ENCODE assay signal across 9 mouse cellular contexts in the genomic region with DNA sequence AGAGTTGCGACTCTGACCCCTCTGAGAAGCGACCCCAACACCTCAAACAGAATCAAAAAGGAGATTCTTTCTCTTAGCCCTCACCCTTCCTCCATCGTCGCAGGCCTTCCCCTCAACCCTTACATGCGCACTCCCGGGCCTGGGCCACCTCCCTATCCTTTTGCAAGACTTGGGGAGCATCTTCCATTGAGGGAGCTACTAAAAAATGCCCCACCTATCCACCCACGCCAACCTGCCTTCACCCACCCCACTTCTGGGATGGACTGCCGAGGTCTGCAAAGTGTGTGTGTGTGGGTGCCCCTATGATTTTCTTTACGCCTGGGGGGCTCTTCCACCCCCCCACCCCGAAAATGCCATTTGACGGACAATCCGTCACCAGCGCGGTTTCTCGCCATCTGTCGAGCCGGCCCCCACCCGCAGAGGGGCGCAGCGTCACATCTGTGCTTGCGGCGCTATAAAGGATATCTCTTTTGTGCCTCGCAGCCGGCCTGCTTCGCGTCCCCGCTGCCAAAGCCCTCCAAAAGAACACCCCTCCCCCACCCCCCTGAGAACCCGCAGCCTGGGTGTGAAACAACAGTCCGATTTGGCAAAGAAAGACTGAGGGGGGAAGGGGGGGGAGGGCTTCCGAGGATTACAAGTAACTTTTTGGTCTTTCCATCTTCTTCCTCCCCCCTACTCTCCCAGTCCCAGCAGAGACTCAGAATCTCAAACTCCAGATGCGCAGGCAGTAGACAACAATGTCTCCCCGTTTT. TPM values are rescaled to one million over a fixed set of nuclear protein-coding genes. Genes with fewer than 3 reads are reported as not detected.
DNase-seq lines count a peak whose midpoint lies in the region; ATAC-seq lines count a peak whose summit lies in the region.
"Had no signal": no experiment of that assay in that cellular context is flagged by ENCODE, and none has a peak within 500 bp of the region (broad histone marks: within the 10 kb centered on the region; RNA-seq: fewer than 3 reads in every experiment).

No protein-coding gene starts in this region.

- peak overlapping the region; percentile 79 for H3K9ac ChIP-seq in midbrain, embryonic 15.5 days

- 0 out of 2 replicates have a peak, but pooled peaks cover 4% of the 10 kb centered on the region for H3K9me3 ChIP-seq in hindbrain, embryonic 10.5 days
- no peaks in the 10 kb centered on the region for H3K9me3 ChIP-seq in midbrain, embryonic 15.5 days

- ATAC-seq in midbrain, embryonic 15.5 days (replicated peaks) = peak; percentile 61
- ATAC-seq in erythroid progenitor cell, adult 5-6 weeks (replicated peaks; ENCODE audit: low FRiP score, poor library complexity, severe bottlenecking) = no peak

- H3K4me1 ChIP-seq in hindbrain, embryonic 10.5 days (replicated peaks) = peaks cover 57% of the 10 kb centered on the region
- H3K4me1 ChIP-seq in midbrain, embryonic 15.5 days = peaks cover 26% of the 10 kb centered on the region

- peak overlapping the region; percentile 91 for H3K4me2 ChIP-seq in midbrain, embryonic 15.5 days

- H3K4me3 ChIP-seq in hindbrain, embryonic 10.5 days = peak overlapping the region; percentile 65
- peak overlapping the region; percentile 87 for H3K4me3 ChIP-seq in midbrain, embryonic 15.5 days

- H3K27me3 ChIP-seq in hindbrain, embryonic 10.5 days (ENCODE audit: insufficient read depth, poor library complexity, severe bottlenecking) = peaks cover 34% of the 10 kb centered on the region
- H3K27me3 ChIP-seq in midbrain, embryonic 15.5 days (replicated peaks) = no peaks in the 10 kb centered on the region

- WGBS in hindbrain, embryonic 10.5 days = under 1% methylated on average over 32 of the region's 32 CpGs
- WGBS in midbrain, embryonic 15.5 days = under 1% methylated on average over 32 of the region's 32 CpGs

- H3K36me3 ChIP-seq in hindbrain, embryonic 10.5 days = 0 out of 2 replicates have a peak, but pooled peaks cover 5% of the 10 kb centered on the region
- H3K36me3 ChIP-seq in midbrain, embryonic 15.5 days (replicated peaks) = no peaks in the 10 kb centered on the region

- DNase-seq in cerebellum, adult 18-20 months = peak; percentile 42 to 61
- no peak for DNase-seq in cerebellum, adult 11-12 months
- peak; percentile 46 for DNase-seq in brain, embryonic 18.5 days (ENCODE audit: low read depth, low spot score)
- DNase-seq in hindbrain, embryonic 10.5 days (ENCODE audit: low spot score) = peak; percentile 85
- DNase-seq in urinary bladder, postnatal 4 days (ENCODE audit: low spot score in 2 of 2) = no peak
- no peak for DNase-seq in kidney, adult 9 months

- peak overlapping the region; percentile 94 for H3K27ac ChIP-seq in hindbrain, embryonic 10.5 days
- peak overlapping the region; percentile 95 for H3K27ac ChIP-seq in midbrain, embryonic 15.5 days

RNA-seq across cellular contexts. Expression of a gene that starts 0.6 kb away (rescaled TPM):
- 15.2 and 20.3 TPM in 2 replicates for polyA plus RNA-seq in hindbrain, embryonic 10.5 days (2016; fragmentation: Nextera tagmentation; extraction: Ambion mirVana)
- 19.3 and 20.0 TPM in 2 replicates for polyA plus RNA-seq in midbrain, embryonic 15.5 days (2015; fragmentation: Nextera tagmentation; extraction: Ambion mirVana)
- total RNA-seq in erythroid progenitor cell, adult 5-6 weeks (2015; ENCODE audit: low replicate concordance) = not detected in 2 replicates
- not detected in 2 replicates for total RNA-seq in erythroid progenitor cell, adult 5-6 weeks (2017; ENCODE audit: low replicate concordance)
- total RNA-seq: common myeloid progenitor, adult 5-6 weeks had no signal

Comparison
In these comparisons a context has a peak if more than half of its experiments do, and no peak if none do; other contexts are left out.
1. DNase-seq: peak in cerebellum, adult 18-20 months (2 of 2), brain, embryonic 18.5 days (single experiment) and hindbrain, embryonic 10.5 days (single experiment); none in cerebellum, adult 11-12 months (single experiment), urinary bladder, postnatal 4 days (0 of 2) and kidney, adult 9 months (single experiment).